16 mouse cellular contexts compared by ENCODE assay signal in genomic region chrX:16421663-16422062, GRCm38 (mm10).
"Had no signal": no experiment of that assay in that cellular context is flagged by ENCODE, and none has a peak within 500 bp of the region (broad histone marks: within the 10 kb centered on the region; RNA-seq: fewer than 3 reads in every experiment).

No protein-coding gene starts in this region.

- DNase-seq: retina, postnatal 1 day; right cerebral cortex, adult 18-20 months; right cerebral cortex, postnatal 14 days; right cerebral cortex, postnatal 25 days; right cerebral cortex, postnatal 4 days; spleen, adult 18-20 months; thymus, adult 18-20 months; thymus, adult 2 months; thymus, postnatal 14 days; thymus, postnatal 25 days; thymus, postnatal 36 days; thymus, postnatal 4 days had no signal

- H3K36me3 ChIP-seq: neural tube, embryonic 13.5 days; neural tube, embryonic 15.5 days; stomach, embryonic 15.5 days had no signal

- H3K9me3 ChIP-seq: neural tube, embryonic 13.5 days; neural tube, embryonic 15.5 days; stomach, embryonic 15.5 days had no signal

- H3K27me3 ChIP-seq: neural tube, embryonic 13.5 days; neural tube, embryonic 15.5 days; stomach, embryonic 15.5 days had no signal

- H3K4me1 ChIP-seq: neural tube, embryonic 13.5 days; neural tube, embryonic 15.5 days; stomach, embryonic 15.5 days had no signal

- H3K27ac ChIP-seq: neural tube, embryonic 13.5 days; neural tube, embryonic 15.5 days; stomach, embryonic 15.5 days; stomach, postnatal 0 days had no signal

- H3K4me2 ChIP-seq: neural tube, embryonic 13.5 days; neural tube, embryonic 15.5 days; stomach, embryonic 15.5 days had no signal

- H3K9ac ChIP-seq: neural tube, embryonic 13.5 days; neural tube, embryonic 15.5 days; stomach, embryonic 15.5 days had no signal

- H3K4me3 ChIP-seq: neural tube, embryonic 13.5 days; neural tube, embryonic 15.5 days; stomach, embryonic 15.5 days had no signal
